Mouse (Mus musculus) CH12F3 (cell line): Measurements from ENCODE around the gene Itpr2.

ENCODE experiments used
- in situ Hi-C: fragments of 300-500 bp; cut with MboI; formaldehyde crosslinking; loops from 2 replicates; pipeline ENCODE4 v1.14.3; 2020; ENCODE audit warnings: low sequenced_read_pairs

Itpr2 gene

DNA sequence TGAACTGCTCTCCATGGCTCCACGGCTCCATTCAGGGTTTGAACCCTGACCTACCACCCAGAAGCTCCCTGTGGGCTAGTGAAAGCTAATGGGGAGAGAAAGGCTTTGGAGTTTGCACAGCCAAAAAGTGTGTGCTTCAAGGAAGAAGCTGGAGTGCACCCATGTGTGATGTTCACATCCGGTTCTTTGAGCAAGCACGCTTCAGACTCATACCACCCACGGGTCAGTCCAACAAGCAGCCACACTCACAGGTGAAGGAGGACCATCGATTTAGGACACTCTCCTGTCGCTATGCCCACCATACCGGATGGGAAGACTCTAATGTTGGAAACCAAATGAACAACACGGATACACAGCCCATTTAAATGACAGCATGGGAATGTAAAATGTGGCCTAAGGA lies 9.5 kb upstream of the Itpr2 start:
- in situ Hi-C loops: no loop called here

- in situ Hi-C loops: no loop called here
Observed at GRCm38 (mm10) chr6:146509891-146510290, 7.9 kb upstream of the Itpr2 start.

- in situ Hi-C loops: no loop called here
Observed at GRCm38 (mm10) chr6:146504459-146504858, 2.4 kb upstream of the Itpr2 start.

- in situ Hi-C loops: no loop called here
Observed at GRCm38 (mm10) chr6:146502856-146503255, 833 bp upstream of the Itpr2 start.

- in situ Hi-C loops: no loop called here
Observed at GRCm38 (mm10) chr6:146501316-146501865, 632 bp downstream of the Itpr2 start.

DNA sequence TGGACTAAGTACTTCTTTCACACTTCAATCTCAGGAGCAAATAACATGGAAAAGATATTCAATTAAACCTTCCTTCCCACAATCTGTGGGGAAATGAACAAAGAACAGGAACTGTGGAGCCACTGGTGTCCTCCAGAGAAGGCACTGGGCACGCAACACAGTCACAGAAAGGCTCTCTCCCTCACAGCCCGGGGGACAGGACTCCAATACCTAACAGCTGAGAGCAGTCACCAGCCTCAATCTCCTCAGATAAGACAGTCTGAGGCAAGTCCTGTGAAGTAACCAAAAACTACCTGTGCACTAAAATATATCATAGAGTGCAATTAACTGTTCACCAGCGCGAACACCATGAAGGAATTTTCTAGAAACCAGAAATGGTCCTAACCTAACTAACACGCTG lies 1.3 kb downstream of the Itpr2 start:
- in situ Hi-C loops: no loop called here

DNA sequence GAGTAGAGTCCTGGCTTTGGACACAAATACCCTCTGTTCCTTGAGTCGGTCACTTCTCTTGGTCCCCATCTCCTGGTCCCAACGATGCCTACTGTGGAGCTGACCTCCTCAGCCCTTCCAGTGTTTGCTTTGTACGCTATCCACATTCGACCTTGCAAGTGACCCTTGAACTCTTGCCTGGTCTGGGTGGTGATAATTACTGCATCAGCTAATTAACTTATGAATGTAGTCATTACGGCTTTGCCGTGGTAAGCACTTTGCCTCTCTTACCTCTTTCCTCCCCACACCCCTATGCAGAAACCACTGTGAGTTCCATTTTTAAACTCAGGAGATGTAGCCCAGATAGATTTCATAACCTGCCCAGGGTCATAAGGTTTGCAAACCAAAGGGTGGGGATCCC lies 1.8 kb downstream of the Itpr2 start:
- in situ Hi-C loops: no loop called here

DNA sequence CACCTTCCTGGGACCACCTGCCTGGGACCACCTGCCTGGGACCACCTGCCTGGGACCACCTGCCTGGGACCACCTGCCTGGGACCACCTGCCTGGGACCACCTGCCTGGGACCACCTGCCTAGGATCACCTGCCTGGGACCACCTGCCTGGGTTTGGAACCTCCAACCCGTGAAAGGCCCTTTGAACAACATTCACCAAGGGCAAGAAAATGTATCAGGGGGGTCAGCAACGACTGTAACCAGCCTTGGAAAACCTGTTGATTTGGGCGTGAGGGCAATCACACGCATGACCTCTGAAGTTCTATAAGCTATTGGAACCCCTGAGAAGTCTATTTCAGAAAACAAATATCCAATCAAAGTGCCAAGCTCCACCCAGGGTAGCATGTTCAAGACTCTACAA lies 2.5 kb downstream of the Itpr2 start:
- in situ Hi-C loops: no loop called here

GRCm38 (mm10) chr6:146498416-146498815 lies 3.6 kb downstream of the Itpr2 start:
- in situ Hi-C loops: no loop called here

DNA sequence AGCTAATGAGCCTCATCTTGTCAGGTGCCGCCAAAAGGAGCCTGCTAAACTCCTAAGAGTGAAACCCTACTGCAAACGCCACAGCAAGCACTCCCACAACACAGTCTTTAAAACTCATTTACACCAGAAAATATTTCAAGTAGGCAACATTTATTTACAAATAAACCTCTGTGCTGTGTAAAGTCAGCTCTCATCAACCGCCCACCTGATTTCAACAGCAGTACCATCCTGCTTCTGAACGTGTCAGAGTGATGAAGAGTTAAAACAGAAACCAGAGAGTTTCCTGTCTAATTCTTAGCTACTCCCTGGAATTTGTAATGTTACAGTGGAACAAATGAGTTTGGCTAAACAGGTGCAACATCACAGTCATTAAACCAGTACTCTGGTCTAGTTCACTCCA lies 4.2 kb downstream of the Itpr2 start:
- in situ Hi-C loops: no loop called here

- in situ Hi-C loops: no loop called here
Observed at GRCm38 (mm10) chr6:146497435-146497834, 4.6 kb downstream of the Itpr2 start.

DNA sequence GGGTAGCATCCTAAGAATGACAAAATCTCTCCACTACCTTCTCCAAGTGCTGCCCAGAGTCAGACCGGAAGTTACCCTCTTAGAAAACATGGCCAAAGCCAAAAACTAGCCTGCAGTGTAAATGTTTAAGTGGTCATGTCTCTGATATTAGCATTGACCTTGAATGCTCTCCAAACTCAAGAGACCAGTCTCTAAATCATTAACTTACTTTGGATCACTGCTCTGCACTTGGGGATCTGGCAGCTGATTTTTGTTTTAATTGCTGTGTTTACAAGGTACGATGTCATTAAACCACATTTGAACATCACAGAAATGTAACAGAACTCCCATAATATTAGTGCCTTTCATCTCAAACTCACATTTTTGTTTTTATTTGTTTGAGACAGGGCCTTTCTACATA lies 10.3 kb downstream of the Itpr2 start:
- in situ Hi-C loops: no loop called here

- in situ Hi-C loops: no loop called here
Observed at GRCm38 (mm10) chr6:146490416-146490960, 11.5 kb downstream of the Itpr2 start.

GRCm38 (mm10) chr6:146489841-146490240 lies 12.2 kb downstream of the Itpr2 start:
- in situ Hi-C loops: no loop called here

GRCm38 (mm10) chr6:146488749-146489148 lies 13.3 kb downstream of the Itpr2 start:
- in situ Hi-C loops: no loop called here

- in situ Hi-C loops: no loop called here
Observed at GRCm38 (mm10) chr6:146487079-146487478, 14.9 kb downstream of the Itpr2 start.

- in situ Hi-C loops: no loop called here
Observed at GRCm38 (mm10) chr6:146486073-146486472, 15.9 kb downstream of the Itpr2 start.

- in situ Hi-C loops: no loop called here
Observed at GRCm38 (mm10) chr6:146481441-146481840, 20.6 kb downstream of the Itpr2 start.

DNA sequence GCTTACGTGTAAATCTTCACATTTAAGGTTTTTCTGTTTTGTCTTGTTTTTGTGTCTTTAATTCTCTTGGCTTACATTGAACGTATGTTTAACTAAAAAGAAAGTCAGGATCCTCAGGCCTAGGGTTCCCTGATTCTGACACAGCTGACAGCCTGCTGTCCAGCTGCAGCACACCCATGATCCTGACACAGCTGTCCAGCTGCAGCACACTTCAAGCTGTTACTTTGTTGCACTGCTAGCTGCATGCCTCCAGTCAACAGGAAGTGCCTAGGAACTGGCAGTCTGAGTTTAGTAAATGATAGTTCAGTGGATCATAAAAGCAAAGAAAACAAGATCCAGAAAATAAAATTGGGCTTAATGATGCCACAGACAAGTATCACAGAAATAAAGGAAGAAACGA lies 21.1 kb downstream of the Itpr2 start:
- in situ Hi-C loops: no loop called here

DNA sequence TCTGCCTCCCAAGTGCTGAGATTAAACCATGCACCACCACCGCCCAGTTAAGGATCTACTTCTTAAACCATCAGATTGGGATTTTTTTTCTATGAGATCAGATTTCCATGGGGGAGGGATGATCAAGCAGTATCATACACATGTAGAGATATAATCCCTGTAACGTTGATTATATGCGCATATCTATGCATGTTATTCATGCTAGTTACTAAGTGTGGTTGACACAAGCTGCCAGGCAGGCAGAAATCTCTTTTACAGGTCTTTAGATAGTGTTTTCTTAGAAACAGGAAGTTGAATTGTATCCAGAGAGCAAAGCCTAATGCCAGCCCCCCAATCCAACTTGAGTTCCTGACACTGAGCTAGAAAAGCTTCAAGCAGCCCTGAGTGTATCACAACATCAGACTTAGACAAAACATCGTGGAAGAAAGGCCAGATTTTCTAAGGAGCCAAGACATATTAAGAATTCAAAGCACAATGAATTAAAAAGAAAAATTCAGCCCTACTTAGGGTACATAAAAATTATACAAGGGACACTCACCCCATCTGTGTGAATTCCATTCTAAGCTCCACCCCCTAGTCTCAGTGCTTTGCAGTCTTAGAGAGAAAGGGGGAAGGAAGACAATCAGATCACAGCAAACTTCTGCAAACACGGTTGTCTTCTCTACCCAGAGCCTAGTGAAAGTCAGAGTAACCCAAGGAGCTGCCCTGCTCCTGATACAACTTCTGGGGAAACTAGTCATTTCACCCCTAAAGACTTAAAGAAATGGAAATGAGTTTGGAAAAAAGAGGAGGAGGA lies 22.9 kb downstream of the Itpr2 start:
- in situ Hi-C loops: no loop called here

- in situ Hi-C loops: no loop called here
Observed at GRCm38 (mm10) chr6:146476865-146477264, 25.2 kb downstream of the Itpr2 start.

DNA sequence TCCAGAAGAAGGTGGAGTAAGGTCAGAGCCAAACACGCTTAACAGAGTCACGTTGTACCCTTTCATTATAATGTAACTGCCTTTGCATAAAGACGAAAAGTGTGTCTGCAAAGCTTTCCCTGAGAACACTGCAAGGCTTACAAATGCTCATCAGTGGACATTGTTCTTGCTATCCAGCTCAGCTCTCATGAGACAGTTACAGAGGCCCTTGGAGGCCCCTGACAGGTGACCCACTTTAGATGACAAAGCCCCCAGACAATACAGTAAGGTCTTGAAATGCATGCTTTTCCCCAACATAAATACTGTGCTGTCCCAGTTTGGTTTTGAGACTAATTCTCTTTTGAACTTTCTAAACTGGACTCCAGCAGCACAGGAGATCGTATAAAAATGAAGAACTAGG lies 27.9 kb downstream of the Itpr2 start:
- in situ Hi-C loops: no loop called here
